Mouse (Mus musculus) neural tube, embryonic 13.5 days (tissue): ENCODE data around the gene Muc13. TPM values are rescaled to one million over a fixed set of nuclear protein-coding genes. Genes with fewer than 3 reads are reported as not detected.

Experiments used
- ATAC-seq: fragments of 200-750 bp; cut with Nextera tagmentation; 2 replicates; pipeline ENCODE4 v1.8.0; 2017; ENCODE audit warnings: low read depth, mild to moderate bottlenecking, moderate TSS enrichment, moderate library complexity
- H3K27ac ChIP-seq: fragments of 300-500 bp; sonication (generic); replicated peaks from 2 replicates; pipeline ENCODE4 v1.5.1; 2015; ENCODE audit warnings: moderate library complexity, mild to moderate bottlenecking, inconsistent platforms
- H3K27me3 ChIP-seq: fragments of 300-500 bp; sonication (generic); 2 replicates; pipeline ENCODE4 v1.6.1; 2015; ENCODE audit warnings: mild to moderate bottlenecking, inconsistent platforms
- H3K36me3 ChIP-seq: fragments of 300-500 bp; sonication (generic); 2 replicates; pipeline ENCODE4 v1.6.1; 2015; ENCODE audit warnings: mild to moderate bottlenecking, inconsistent platforms
- H3K4me1 ChIP-seq: fragments of 300-500 bp; sonication (generic); replicated peaks from 2 replicates; pipeline ENCODE4 v1.6.1; 2015; ENCODE audit warnings: inconsistent platforms
- H3K4me2 ChIP-seq: fragments of 300-500 bp; sonication (generic); 2 replicates; pipeline ENCODE4 v1.6.1; 2015; ENCODE audit warnings: inconsistent platforms, mild to moderate bottlenecking, moderate library complexity
- H3K4me3 ChIP-seq: fragments of 300-500 bp; sonication (generic); 2 replicates; pipeline ENCODE4 v1.5.1; 2015; ENCODE audit warnings: mild to moderate bottlenecking, inconsistent platforms
- H3K9ac ChIP-seq: fragments of 300-500 bp; sonication (generic); 2 replicates; pipeline ENCODE4 v1.6.1; 2015; ENCODE audit warnings: moderate library complexity, mild to moderate bottlenecking, inconsistent platforms
- H3K9me3 ChIP-seq: fragments of 300-500 bp; sonication (generic); 2 replicates; pipeline ENCODE4 v1.6.1; 2016; ENCODE audit warnings: inconsistent platforms
- WGBS: fragments of 180-500 bp; shearing (Covaris S2); methylation state at CpG from one replicate; pipeline ENCODE4 v1.1.7; 2015; 5-methylcytosine and 5-hydroxymethylcytosine counted together
- polyA plus RNA-seq: library from polyadenylated mRNA; unstranded; fragments of >200 nt; fragmentation: Nextera tagmentation; extraction: Ambion mirVana; gene quantifications from 2 replicates; pipeline ENCODE4 v1.2.1, GENCODE M21; 2015

Muc13 gene
- polyA plus RNA-seq, 1 experiment from 2014 or later = not detected

DNA sequence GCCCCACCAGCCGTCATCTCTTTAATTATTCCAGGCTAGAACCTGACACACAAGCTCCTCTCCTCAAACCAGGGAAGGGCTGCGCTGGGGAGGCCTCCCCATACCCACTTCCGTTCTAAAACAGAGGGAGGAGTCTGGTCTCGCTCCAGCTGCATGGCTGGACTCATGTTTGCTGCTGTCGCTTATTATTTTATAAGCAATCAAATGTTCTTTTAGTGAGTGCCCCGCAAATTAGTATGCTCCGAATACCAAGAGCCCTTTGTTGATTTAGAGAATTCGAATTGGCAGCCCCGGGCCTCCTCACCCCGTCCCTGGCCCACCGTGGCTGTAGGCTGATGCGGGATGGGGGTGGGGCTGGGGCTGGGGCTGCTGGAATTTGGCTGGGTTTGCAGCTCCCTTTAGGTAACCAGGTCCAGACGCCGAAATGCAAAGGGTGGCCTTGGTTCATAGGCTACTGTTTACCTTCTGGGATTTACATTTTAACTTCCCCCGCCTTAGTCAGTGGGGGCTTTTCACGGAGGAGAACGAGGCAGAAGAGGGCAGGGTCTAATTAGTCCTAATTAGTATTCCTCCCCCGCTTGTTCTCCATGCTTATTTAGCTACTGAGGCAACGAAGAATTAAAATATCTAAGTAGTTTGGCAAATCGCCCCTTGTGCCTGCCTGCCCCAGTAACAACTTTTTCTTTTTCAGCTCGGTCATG lies 39.0 kb downstream of the Muc13 start:
- Histone ChIP-seq H3K36me3 (no peaks in the 10 kb centered on the region), H3K9me3 (no peaks in the 10 kb centered on the region), H3K9ac (peak overlapping the region; percentile 6; the same call in 1 of the 2 replicates), H3K4me1 (peaks cover 42% of the 10 kb centered on the region), H3K27ac (peak overlapping the region; percentile 35), H3K27me3 (peaks cover 83% of the 10 kb centered on the region), H3K4me3 (peak overlapping the region; percentile 19), H3K4me2 (peak overlapping the region; percentile 54)
- ATAC-seq = peak; percentile 46; the same call in 1 of the 2 replicates
- 2% methylated on average over 21 of the region's 21 CpGs for WGBS

GRCm38 (mm10) chr16:33833429-33833753 lies 39.6 kb downstream of the Muc13 start:
- H3K9ac ChIP-seq = peak overlapping the region; percentile 56; the same call in 1 of the 2 replicates
- H3K4me2 ChIP-seq = peak overlapping the region; percentile 54
- H3K4me1 ChIP-seq = peaks cover 42% of the 10 kb centered on the region
- ATAC-seq = no peak
- H3K9me3 ChIP-seq = no peaks in the 10 kb centered on the region
- peaks cover 78% of the 10 kb centered on the region for H3K27me3 ChIP-seq
- H3K27ac ChIP-seq = peak overlapping the region; percentile 35; the same call in 1 of the 2 replicates
- H3K4me3 ChIP-seq = peak overlapping the region; percentile 19
- WGBS = 7% methylated on average over 5 of the region's 5 CpGs
- H3K36me3 ChIP-seq = no peaks in the 10 kb centered on the region

- Histone ChIP-seq H3K4me1 (peaks cover 42% of the 10 kb centered on the region), H3K36me3 (no peaks in the 10 kb centered on the region), H3K4me3 (peak overlapping the region; percentile 19), H3K27ac (peak overlapping the region; percentile 35; the same call in 1 of the 2 replicates), H3K9ac (peak overlapping the region; percentile 56), H3K4me2 (peak overlapping the region; percentile 54), H3K9me3 (no peaks in the 10 kb centered on the region), H3K27me3 (peaks cover 73% of the 10 kb centered on the region)
- ATAC-seq = peak; percentile 24; the same call in 1 of the 2 replicates
- WGBS = under 1% methylated on average over 25 of the region's 25 CpGs
These were observed 40.1 kb downstream of the Muc13 start for GRCm38 (mm10) chr16:33833781-33834482.

GRCm38 (mm10) chr16:33836676-33837075 lies 42.8 kb downstream of the Muc13 start:
- 87% methylated on average over 3 of the region's 3 CpGs for WGBS
- Histone ChIP-seq H3K4me3 (no peak overlapping the region), H3K4me2 (no peak overlapping the region), H3K9ac (no peak overlapping the region), H3K9me3 (no peaks in the 10 kb centered on the region), H3K36me3 (no peaks in the 10 kb centered on the region), H3K27me3 (peaks cover 46% of the 10 kb centered on the region), H3K4me1 (peaks cover 30% of the 10 kb centered on the region), H3K27ac (no peak overlapping the region)
- ATAC-seq = no peak

DNA sequence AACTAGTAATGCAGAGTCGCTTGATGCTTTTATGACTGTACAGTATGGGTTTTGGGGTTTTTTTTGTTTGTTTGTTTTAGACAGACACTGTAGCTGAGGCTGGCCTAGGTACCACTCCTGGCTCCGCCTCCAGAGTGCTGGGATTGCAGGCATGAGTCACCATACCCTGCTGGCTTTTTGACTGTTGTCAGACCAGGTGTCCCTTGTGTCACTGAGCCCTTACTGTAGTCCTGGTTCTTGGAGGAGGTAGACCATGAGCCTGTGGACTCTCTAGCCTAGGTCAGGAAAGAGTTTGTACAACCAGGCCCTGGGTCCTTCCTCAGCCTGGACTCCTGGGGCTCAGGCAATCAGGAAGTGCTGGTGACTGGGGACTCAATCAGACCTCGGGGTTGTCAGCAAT lies 43.4 kb downstream of the Muc13 start:
- Histone ChIP-seq H3K4me3 (no peak overlapping the region), H3K27ac (no peak overlapping the region), H3K9ac (no peak overlapping the region), H3K27me3 (peaks cover 40% of the 10 kb centered on the region), H3K4me2 (no peak overlapping the region), H3K9me3 (no peaks in the 10 kb centered on the region), H3K36me3 (no peaks in the 10 kb centered on the region), H3K4me1 (peaks cover 29% of the 10 kb centered on the region)
- ATAC-seq = no peak
- WGBS = 76% methylated on average over 3 of the region's 3 CpGs

- WGBS = 30% methylated on average over 6 of the region's 6 CpGs
- no peak overlapping the region for H3K9ac ChIP-seq
- ATAC-seq = no peak
These were observed 46.8 kb downstream of the Muc13 start for GRCm38 (mm10) chr16:33840616-33841015.

DNA sequence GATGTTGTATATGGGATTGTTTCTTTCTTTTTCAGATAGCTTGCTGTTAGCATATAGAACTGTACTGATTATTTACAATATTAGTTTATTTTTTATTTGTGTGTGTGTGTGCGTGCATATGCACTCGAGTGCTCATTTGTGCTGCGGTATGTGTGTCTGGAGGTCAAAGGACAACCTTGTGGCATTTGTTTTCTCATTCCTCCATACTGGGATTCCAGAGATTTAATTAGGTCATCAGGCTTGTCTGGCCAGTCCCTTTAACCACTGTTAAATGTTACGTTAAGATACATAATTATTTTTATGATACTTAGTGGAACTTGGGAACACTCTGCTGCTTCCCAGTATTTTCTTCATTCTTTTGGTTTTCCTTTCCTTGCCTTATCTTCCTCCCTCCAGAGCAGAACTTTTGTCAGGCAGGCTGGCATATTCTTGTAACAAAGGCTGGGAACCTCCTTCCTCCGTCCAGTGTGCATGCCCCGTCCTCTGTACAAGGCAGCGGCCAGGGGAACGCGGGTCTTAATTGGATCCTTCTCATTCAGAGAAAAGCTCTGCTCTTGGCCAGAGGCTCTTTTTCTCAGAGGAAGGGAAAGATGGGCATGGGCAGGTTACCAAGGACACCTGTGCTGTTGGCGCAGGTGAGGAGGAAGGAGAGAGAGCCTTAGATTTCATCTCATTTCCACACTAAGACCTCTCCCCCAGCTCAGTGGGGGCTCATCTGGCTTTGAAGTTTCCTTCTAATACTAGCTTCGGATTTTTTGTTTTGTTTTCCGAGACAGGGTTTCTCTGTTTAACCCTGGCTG lies 48.4 kb downstream of the Muc13 start:
- Histone ChIP-seq H3K4me3 (no peak overlapping the region), H3K9me3 (no peaks in the 10 kb centered on the region), H3K4me2 (no peak overlapping the region), H3K27me3 (no peaks in the 10 kb centered on the region; the same call in 1 of the 2 replicates), H3K36me3 (no peaks in the 10 kb centered on the region), H3K9ac (no peak overlapping the region), H3K27ac (no peak overlapping the region), H3K4me1 (peaks cover 6% of the 10 kb centered on the region; the same call in 1 of the 2 replicates)
- no peak for ATAC-seq
- 76% methylated on average over 12 of the region's 12 CpGs for WGBS

More at GRCm38 (mm10) chr16:33840616-33841015, 46.8 kb downstream of the Muc13 start:
- Histone ChIP-seq H3K27ac (no peak overlapping the region), H3K27me3 (peaks cover 7% of the 10 kb centered on the region), H3K4me1 (peaks cover 6% of the 10 kb centered on the region; the same call in 1 of the 2 replicates), H3K4me2 (no peak overlapping the region), H3K9me3 (no peaks in the 10 kb centered on the region), H3K4me3 (no peak overlapping the region), H3K36me3 (no peaks in the 10 kb centered on the region)

DNA sequence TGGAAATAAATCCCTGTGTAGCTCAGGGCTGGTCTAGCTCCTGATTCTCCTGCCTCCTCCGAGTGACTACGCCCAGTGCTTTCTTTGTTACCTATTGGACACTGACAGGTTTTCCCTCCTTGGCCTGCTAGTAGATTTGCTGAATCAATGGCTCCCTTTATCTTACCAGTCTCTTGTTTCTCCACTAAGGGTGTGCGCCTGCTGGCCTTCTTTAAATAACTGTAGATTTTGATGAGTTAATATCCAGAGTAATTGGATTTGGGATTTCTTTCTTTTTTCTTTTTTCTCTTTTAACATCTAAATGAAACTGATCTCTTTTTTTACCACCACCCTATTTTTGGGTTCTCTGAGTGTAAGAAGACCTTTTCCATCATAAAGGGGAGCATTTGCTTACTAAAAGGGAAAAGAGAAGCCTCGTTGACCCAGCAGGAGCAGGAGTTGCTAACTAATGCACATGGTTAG lies 50.3 kb downstream of the Muc13 start:
- Histone ChIP-seq H3K27me3 (no peaks in the 10 kb centered on the region; the same call in 1 of the 2 replicates), H3K36me3 (no peaks in the 10 kb centered on the region), H3K4me1 (peaks cover 6% of the 10 kb centered on the region; the same call in 1 of the 2 replicates), H3K4me3 (no peak overlapping the region), H3K9me3 (no peaks in the 10 kb centered on the region), H3K9ac (no peak overlapping the region), H3K27ac (no peak overlapping the region), H3K4me2 (no peak overlapping the region)
- no peak for ATAC-seq
- WGBS = 53% methylated on average over 4 of the region's 4 CpGs

GRCm38 (mm10) chr16:33844866-33845265 lies 51.0 kb downstream of the Muc13 start:
- H3K27ac ChIP-seq = no peak overlapping the region
- H3K27me3 ChIP-seq = no peaks in the 10 kb centered on the region; the same call in 1 of the 2 replicates
- H3K4me2 ChIP-seq = no peak overlapping the region
- H3K9me3 ChIP-seq = no peaks in the 10 kb centered on the region
- H3K36me3 ChIP-seq = no peaks in the 10 kb centered on the region
- H3K4me1 ChIP-seq = peaks cover 6% of the 10 kb centered on the region; the same call in 1 of the 2 replicates
- 87% methylated on average over 6 of the region's 6 CpGs for WGBS
- no peak overlapping the region for H3K4me3 ChIP-seq
- no peak for ATAC-seq
- no peak overlapping the region for H3K9ac ChIP-seq

- Histone ChIP-seq H3K36me3 (no peaks in the 10 kb centered on the region), H3K27ac (no peak overlapping the region), H3K27me3 (no peaks in the 10 kb centered on the region), H3K9ac (no peak overlapping the region), H3K4me3 (no peak overlapping the region), H3K4me2 (no peak overlapping the region), H3K4me1 (no peaks in the 10 kb centered on the region), H3K9me3 (no peaks in the 10 kb centered on the region)
- ATAC-seq = no peak
These were observed 59.4 kb downstream of the Muc13 start for GRCm38 (mm10) chr16:33853271-33853670.

DNA sequence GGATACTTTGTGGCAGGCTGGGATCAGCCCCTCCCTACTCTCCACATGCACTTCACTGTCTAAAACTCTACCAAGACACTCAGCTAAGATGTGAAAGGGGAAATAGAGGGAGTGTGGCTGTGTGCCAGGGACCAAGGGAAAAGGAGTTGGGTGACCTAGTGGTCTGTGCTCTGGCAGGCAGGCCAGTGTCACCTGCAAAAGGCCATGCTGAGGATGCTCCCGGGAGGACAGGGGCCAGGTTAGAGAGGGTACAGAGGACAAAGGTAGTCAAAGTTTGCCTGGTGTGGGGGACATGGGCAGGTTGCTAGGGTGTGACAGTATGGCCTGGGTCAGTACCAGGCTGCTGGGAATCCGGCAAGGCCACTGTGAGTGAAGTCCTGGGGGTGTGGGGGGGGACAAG lies 64.9 kb downstream of the Muc13 start:
- Histone ChIP-seq H3K4me3 (no peak overlapping the region), H3K9ac (no peak overlapping the region), H3K9me3 (no peaks in the 10 kb centered on the region), H3K27ac (no peak overlapping the region), H3K4me1 (peaks cover 12% of the 10 kb centered on the region), H3K36me3 (no peaks in the 10 kb centered on the region), H3K27me3 (no peaks in the 10 kb centered on the region), H3K4me2 (no peak overlapping the region)
- WGBS = 75% methylated on average over 2 of the region's 2 CpGs
- no peak for ATAC-seq
